Mouse (Mus musculus) spleen, adult 18-20 months (tissue): ENCODE data around the gene Olfr781.
"Not testable (repeated sequence)": the region's sequence is repeated elsewhere in the genome, so short reads cannot be mapped to it uniquely, and the experiment has no call there.

ENCODE experiments used
- DNase-seq, 2 experiments: peaks; one replicate each; pipeline ENCODE4 v3.0.0; 2022; ENCODE audit warnings: mixed read lengths in 2 of 2

Olfr781 gene

DNA sequence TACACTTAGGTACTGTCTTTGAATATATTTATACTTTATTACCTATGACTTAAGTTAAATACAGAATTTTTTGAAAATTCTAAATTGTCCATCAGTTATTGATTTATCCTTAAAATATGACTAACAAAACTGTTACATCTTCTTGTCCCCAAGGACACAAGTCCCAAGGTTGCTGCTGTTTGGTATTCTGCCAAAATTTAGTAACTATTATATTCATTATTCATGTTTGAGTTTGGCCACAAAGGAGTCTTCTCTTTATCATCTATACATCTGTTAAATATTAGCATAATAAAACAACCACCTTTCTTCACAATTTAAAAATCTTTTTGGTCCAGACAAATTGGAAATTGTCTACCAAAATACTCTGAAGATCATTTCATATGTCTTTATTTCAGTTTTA, at the start of gene Olfr781:
Gene Olfr781 (plus strand): TSS at position 301 of the 400 bp plus-strand sequence.
- no peak for DNase-seq

DNA sequence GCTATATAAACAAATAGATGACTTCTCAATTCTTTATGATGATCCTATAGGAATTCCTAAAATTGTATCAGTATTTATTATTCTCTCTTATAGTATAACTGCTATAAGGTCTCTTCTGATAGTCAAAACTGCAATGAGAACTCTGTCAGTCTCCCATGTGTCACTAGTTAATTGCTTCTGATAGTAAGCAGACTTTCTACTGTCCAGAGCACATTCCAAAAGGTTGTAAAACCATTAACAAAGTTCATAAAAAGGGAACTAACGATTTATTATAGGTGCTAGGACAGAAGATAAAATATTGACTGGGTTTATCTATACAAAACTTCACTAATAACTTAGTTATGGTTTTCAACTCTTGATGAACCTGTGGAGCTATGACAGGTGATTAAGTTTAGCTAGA, 15.7 kb upstream of the Olfr781 start:
- not testable (repeated sequence) for DNase-seq

DNA sequence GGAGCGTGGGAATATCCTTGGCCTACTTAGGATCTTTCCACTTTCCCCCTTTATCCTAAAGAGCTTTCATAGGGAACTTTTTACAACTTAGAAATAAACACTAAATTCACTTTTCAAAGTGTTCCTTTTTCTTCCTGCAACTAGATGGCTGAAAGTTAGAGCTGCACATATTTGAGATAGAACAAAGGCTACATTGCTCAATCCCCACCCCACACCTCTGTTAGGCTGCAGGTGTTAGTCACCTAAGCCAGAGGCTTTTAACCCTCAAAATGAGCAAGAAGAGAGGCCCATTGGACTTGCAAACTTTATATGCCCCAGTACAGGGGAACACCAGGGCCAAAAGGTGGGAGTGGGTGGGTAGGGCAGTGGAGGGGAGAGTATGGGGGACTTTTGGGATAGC, 15.1 kb upstream of the Olfr781 start:
- not testable (repeated sequence) for DNase-seq

DNA sequence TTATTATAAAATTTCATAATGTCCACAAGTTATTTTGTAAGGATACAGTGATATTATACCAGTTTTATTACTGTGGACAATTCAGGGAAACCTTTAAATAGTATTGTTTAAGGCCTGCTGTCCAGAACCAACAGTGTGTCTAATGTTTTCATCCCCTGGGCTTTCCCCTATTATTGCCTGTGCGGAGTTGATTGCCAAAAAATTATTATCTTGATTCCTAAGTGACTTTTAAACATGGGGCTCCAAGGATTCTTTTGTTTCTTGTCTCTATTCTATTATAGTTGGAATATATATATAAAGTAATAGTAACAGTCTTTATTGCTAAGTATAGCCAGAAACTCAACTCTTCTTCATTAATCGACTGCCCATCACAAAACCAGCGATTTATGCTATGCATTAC, 10.8 kb upstream of the Olfr781 start, which contains the start of gene Olfr780:
Gene Olfr780 (plus strand): TSS at position 301 of the 400 bp plus-strand sequence.
- DNase-seq: no peak

DNA sequence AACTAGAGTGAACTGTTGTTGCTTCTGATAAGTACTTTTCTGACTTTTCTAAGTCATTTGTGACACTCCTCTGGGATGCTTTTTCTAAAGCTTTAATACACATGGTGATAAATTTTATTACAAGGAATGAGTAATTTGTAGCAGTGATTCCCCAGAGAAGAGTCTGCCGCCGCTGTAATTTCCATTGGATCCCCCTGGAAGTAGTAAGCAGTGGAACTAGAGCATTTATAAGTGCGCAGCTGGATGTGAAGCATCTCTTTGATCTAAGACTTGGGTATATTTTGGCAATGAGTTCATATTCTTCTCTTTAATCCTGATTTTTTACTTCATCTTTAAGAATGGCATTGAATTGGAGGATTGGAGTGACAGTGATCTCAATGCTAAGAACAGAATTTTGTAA, 19.9 kb downstream of the Olfr781 start, which contains the start of gene Olfr782:
Gene Olfr782 (plus strand): TSS at position 301 of the 400 bp plus-strand sequence.
- no peak for DNase-seq

DNA sequence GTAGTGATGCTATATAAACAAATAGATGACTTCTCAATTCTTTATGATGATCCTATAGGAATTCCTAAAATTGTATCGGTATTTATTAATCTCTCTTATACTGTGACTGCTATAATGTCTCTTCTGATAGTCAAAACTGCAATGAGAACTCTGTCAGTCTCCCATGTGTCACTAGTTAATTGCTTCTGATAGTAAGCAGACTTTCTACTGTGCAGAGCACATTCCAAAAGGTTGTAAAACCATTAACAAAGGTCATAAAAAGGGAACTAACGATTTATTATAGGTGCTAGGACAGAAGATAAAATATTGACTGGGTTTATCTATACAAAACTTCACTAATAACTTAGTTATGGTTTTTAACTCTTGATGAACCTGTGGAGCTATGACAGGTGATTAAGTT, 23.8 kb downstream of the Olfr781 start:
- not testable (repeated sequence) for DNase-seq

DNA sequence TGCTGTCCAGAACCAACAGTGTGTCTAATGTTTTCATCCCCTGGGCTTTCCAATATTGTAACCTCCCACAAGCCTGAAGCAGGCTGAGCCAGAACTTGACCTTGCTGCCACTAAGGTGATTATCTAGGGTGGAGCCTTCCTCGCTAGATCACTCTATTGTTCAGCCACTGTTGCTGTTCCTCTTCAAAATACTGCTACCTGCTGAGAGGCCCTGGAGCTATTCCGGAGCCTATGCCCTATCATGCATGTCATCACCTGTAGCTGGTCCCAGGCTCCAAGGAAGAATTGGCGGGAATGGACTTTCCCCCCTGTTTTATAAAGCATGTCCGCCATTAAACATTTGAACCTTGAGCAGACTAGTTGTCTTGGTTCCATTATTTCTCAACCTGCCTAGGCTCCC, 27.8 kb downstream of the Olfr781 start:
- DNase-seq: not testable (repeated sequence)

DNA sequence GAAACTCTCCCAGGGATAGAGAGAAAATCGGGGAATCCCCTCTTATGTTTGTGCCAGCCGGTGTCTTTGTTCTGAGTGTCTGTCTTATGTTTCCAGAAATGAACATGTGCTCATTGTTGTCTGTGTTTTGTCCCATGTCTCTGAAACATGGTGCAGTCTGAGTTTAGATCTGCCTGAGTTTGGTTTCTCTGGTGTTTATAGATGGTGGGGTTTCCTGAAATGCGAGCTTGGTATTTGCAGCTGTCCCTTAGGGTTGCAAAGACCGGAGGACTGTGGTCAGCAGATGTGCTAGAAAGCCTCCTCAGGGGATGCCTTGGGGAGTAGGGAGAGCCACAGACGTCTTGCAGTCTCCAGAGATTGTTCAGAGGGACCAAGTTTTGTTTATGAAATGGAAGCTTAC, 28.7 kb downstream of the Olfr781 start:
- DNase-seq: no peak

DNA sequence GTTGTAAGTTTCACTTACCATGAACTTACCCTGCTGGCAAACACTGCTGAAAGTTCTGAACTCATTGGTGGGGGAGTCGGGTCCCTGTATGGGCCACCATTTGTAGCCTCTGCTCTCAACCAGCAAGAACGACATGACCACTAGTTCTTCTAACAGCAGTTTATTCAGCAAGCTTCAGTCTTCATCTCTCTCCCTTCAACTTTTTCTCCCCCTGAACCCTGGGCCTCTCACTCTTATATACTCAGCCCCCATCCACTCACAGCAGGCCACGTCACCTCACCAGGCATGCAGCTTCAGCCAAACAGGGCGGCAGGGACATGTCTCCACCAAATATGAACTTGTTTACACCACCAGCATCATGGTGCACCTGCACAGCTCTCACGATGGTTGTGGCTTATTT, 45.4 kb downstream of the Olfr781 start:
- DNase-seq: not testable (repeated sequence)
